Mouse (Mus musculus) myocyte (in vitro differentiated cells): ENCODE results near the gene Phb. TPM values are rescaled to one million over a fixed set of nuclear protein-coding genes. Genes with fewer than 3 reads are reported as not detected.
"Not testable (repeated sequence)": the region's sequence is repeated elsewhere in the genome, so short reads cannot be mapped to it uniquely, and the experiment has no call there.

Experiments
- H3K27me3 ChIP-seq: one replicate; pipeline ENCODE4 v1.6.1; 2011; ENCODE audit not compliant: control insufficient read depth, insufficient read depth, insufficient read length
- H3K36me3 ChIP-seq: one replicate; pipeline ENCODE4 v1.6.1; 2011; ENCODE audit not compliant: control insufficient read depth, insufficient read depth
- H3K4me2 ChIP-seq: one replicate; pipeline ENCODE4 v1.6.1; 2011; ENCODE audit warnings: low read depth, control low read depth
- H3K4me3 ChIP-seq: one replicate; pipeline ENCODE4 v1.5.1; 2011; ENCODE audit warnings: mild to moderate bottlenecking, control low read depth, moderate library complexity
- H3K79me2 ChIP-seq: one replicate; pipeline ENCODE4 v1.6.1; 2011; ENCODE audit not compliant: control insufficient read depth, insufficient read depth
- H3ac ChIP-seq: one replicate; pipeline ENCODE4 v1.6.1; 2011; ENCODE audit not compliant: control insufficient read depth, insufficient read length
- CEBPB ChIP-seq: IDR thresholded peaks from 2 replicates; pipeline ENCODE4 v1.6.1; 2011; ENCODE audit warnings: mild to moderate bottlenecking, moderate library complexity; ENCODE audit not compliant: poor library complexity, insufficient read depth, severe bottlenecking
- E2F4 ChIP-seq: IDR thresholded peaks from one replicate; pipeline ENCODE4 v1.6.1; 2011; ENCODE audit warnings: mild to moderate bottlenecking, control low read depth, moderate library complexity; ENCODE audit not compliant: insufficient read depth
- MAX ChIP-seq: IDR thresholded peaks from one replicate; pipeline ENCODE4 v1.6.1; 2011; ENCODE audit warnings: low read depth, mild to moderate bottlenecking, control low read depth
- MYOD1 ChIP-seq, 3 experiments: IDR thresholded peaks; one replicate each; pipeline ENCODE4 v1.6.1; 2011; ENCODE audit warnings: control low read depth in 2 of 3, low read depth in 2 of 3, mild to moderate bottlenecking in 2 of 3, moderate library complexity in 1 of 3; ENCODE audit not compliant: insufficient read length in 2 of 3, control insufficient read depth in 1 of 3
- MYOG ChIP-seq, 3 experiments: IDR thresholded peaks; one replicate each; pipeline ENCODE4 v1.6.1; 2011; ENCODE audit warnings: control low read depth in 2 of 3, low read depth in 2 of 3, mild to moderate bottlenecking in 2 of 3; ENCODE audit not compliant: insufficient read length in 2 of 3, control insufficient read depth in 1 of 3, insufficient read depth in 1 of 3
- POLR2A ChIP-seq: IDR thresholded peaks from one replicate; pipeline ENCODE4 v1.6.1; 2011; ENCODE audit warnings: low read depth, mild to moderate bottlenecking, control low read depth, moderate library complexity; ENCODE audit not compliant: insufficient read length
- POLR2AphosphoS2 ChIP-seq: IDR thresholded peaks from one replicate; pipeline ENCODE4 v1.6.1; 2011; ENCODE audit warnings: low read depth, control low read depth; ENCODE audit not compliant: insufficient read length
- REST ChIP-seq: IDR thresholded peaks from one replicate; pipeline ENCODE4 v1.6.1; 2011; ENCODE audit warnings: mild to moderate bottlenecking, control low read depth, moderate library complexity; ENCODE audit not compliant: insufficient read depth, insufficient read length
- SRF ChIP-seq: IDR thresholded peaks from one replicate; pipeline ENCODE4 v1.6.1; 2011; ENCODE audit warnings: low read depth; ENCODE audit not compliant: control insufficient read depth, insufficient read length
- TCF12 ChIP-seq: IDR thresholded peaks from one replicate; pipeline ENCODE4 v1.6.1; 2011; ENCODE audit warnings: mild to moderate bottlenecking, control low read depth; ENCODE audit not compliant: poor library complexity, insufficient read depth, severe bottlenecking
- TCF3 ChIP-seq: IDR thresholded peaks from one replicate; pipeline ENCODE4 v1.6.1; 2011; ENCODE audit warnings: low read depth, control low read depth; ENCODE audit not compliant: insufficient read length
- USF1 ChIP-seq: IDR thresholded peaks from one replicate; pipeline ENCODE4 v1.6.1; 2011; ENCODE audit warnings: low read depth, mild to moderate bottlenecking, control low read depth, moderate library complexity
- polyA plus RNA-seq: library from polyadenylated mRNA; unstranded; fragments of >200 nt; fragmentation: generic; extraction: Trizol; gene quantifications from one replicate; pipeline ENCODE4 v1.2.1, GENCODE M21; 2012; ENCODE audit warnings: missing spikeins

Phb gene
- polyA plus RNA-seq, 1 experiment: 343 TPM

GRCm38 (mm10) chr11:95648827-95649226, 17.9 kb upstream of the Phb start:
- Histone ChIP-seq H3ac (no peak overlapping the region), H3K79me2 (no peaks in the 10 kb centered on the region), H3K4me2 (no peak overlapping the region), H3K4me3 (no peak overlapping the region), H3K27me3 (peaks cover 20% of the 10 kb centered on the region), H3K36me3 (no peaks in the 10 kb centered on the region)
- TF ChIP-seq TCF12: no peak

- H3K79me2 ChIP-seq: no peaks in the 10 kb centered on the region
- no peak overlapping the region for H3ac ChIP-seq
- TF ChIP-seq MYOD1 (IDR thresholded peaks at IDR 0.05; ENCODE audit: control insufficient read depth in 1 of 3, insufficient read length in 2 of 3, low read depth in 2 of 3): no peak
- TF ChIP-seq SRF: no peak
- no peak for TF ChIP-seq CEBPB
- no peak for TF ChIP-seq REST
- no peak for TF ChIP-seq TCF3
- no peak for TF ChIP-seq MYOG (IDR thresholded peaks at IDR 0.05; ENCODE audit: control insufficient read depth in 1 of 3, insufficient read depth in 1 of 3, insufficient read length in 2 of 3, low read depth in 2 of 3)
- TF ChIP-seq MAX: no peak
- peaks cover 20% of the 10 kb centered on the region for H3K27me3 ChIP-seq
- no peak overlapping the region for H3K4me3 ChIP-seq
- no peak overlapping the region for H3K4me2 ChIP-seq
- no peaks in the 10 kb centered on the region for H3K36me3 ChIP-seq
These were observed 17.2 kb upstream of the Phb start for GRCm38 (mm10) chr11:95649560-95649959.

GRCm38 (mm10) chr11:95650001-95650400, 16.8 kb upstream of the Phb start:
- Histone ChIP-seq H3K36me3 (no peaks in the 10 kb centered on the region), H3K4me2 (no peak overlapping the region), H3ac (no peak overlapping the region), H3K4me3 (no peak overlapping the region), H3K27me3 (peaks cover 19% of the 10 kb centered on the region), H3K79me2 (no peaks in the 10 kb centered on the region)
- TF ChIP-seq TCF12 (no peak), TCF3 (no peak), REST (no peak), POLR2A (no peak), CEBPB (no peak), E2F4 (no peak), MAX (no peak)

GRCm38 (mm10) chr11:95650981-95651380, 15.8 kb upstream of the Phb start:
- no peaks in the 10 kb centered on the region for H3K36me3 ChIP-seq
- H3K4me2 ChIP-seq: no peak overlapping the region
- H3K27me3 ChIP-seq: peaks cover 10% of the 10 kb centered on the region
- no peak overlapping the region for H3ac ChIP-seq
- H3K4me3 ChIP-seq: no peak overlapping the region
- no peaks in the 10 kb centered on the region for H3K79me2 ChIP-seq
- TF ChIP-seq TCF12 (no peak), SRF (no peak), TCF3 (no peak), MYOD1 (IDR thresholded peaks at IDR 0.05; ENCODE audit: control insufficient read depth in 1 of 3, insufficient read length in 2 of 3, low read depth in 2 of 3) (no peak), E2F4 (no peak), CEBPB (no peak), REST (no peak), MYOG (IDR thresholded peaks at IDR 0.05; ENCODE audit: control insufficient read depth in 1 of 3, insufficient read depth in 1 of 3, insufficient read length in 2 of 3, low read depth in 2 of 3) (no peak), POLR2A (no peak), USF1 (no peak), MAX (no peak), POLR2AphosphoS2 (no peak)

GRCm38 (mm10) chr11:95657449-95657848, 9.3 kb upstream of the Phb start:
- H3K79me2 ChIP-seq: no peaks in the 10 kb centered on the region
- no peaks in the 10 kb centered on the region for H3K36me3 ChIP-seq
- H3K27me3 ChIP-seq: peaks cover 36% of the 10 kb centered on the region
- TF ChIP-seq MYOD1 (IDR thresholded peaks at IDR 0.05; ENCODE audit: control insufficient read depth in 1 of 3, insufficient read length in 2 of 3, low read depth in 2 of 3) (no peak), E2F4 (no peak), MYOG (IDR thresholded peaks at IDR 0.05; ENCODE audit: control insufficient read depth in 1 of 3, insufficient read depth in 1 of 3, insufficient read length in 2 of 3, low read depth in 2 of 3) (no peak), POLR2A (no peak)
- H3K4me3 ChIP-seq: no peak overlapping the region
- no peak overlapping the region for H3K4me2 ChIP-seq
- H3ac ChIP-seq: no peak overlapping the region

- Histone ChIP-seq H3ac (peak overlapping the region; percentile 48), H3K79me2 (peaks cover 24% of the 10 kb centered on the region), H3K36me3 (no peaks in the 10 kb centered on the region), H3K4me3 (peak overlapping the region; percentile 65), H3K27me3 (peaks cover 11% of the 10 kb centered on the region), H3K4me2 (peak overlapping the region; percentile 77)
- TF ChIP-seq POLR2AphosphoS2: no peak
- no peak for TF ChIP-seq TCF3
- TF ChIP-seq MYOG (IDR thresholded peaks at IDR 0.05; ENCODE audit: control insufficient read depth in 1 of 3, insufficient read depth in 1 of 3, insufficient read length in 2 of 3, low read depth in 2 of 3): no peak
- no peak for TF ChIP-seq REST
- TF ChIP-seq POLR2A: no peak
- no peak for TF ChIP-seq MAX
- TF ChIP-seq E2F4: no peak
- TF ChIP-seq TCF12: no peak
- no peak for TF ChIP-seq USF1
- no peak for TF ChIP-seq CEBPB
- no peak for TF ChIP-seq SRF
- no peak for TF ChIP-seq MYOD1 (IDR thresholded peaks at IDR 0.05; ENCODE audit: control insufficient read depth in 1 of 3, insufficient read length in 2 of 3, low read depth in 2 of 3)
These were observed 420 bp downstream of the Phb start for GRCm38 (mm10) chr11:95667177-95667576.

- H3K4me3 ChIP-seq: peak overlapping the region; percentile 65
- not testable (repeated sequence) for H3K27me3 ChIP-seq, H3ac ChIP-seq, H3K36me3 ChIP-seq
- peaks cover 24% of the 10 kb centered on the region for H3K79me2 ChIP-seq
- peak overlapping the region; percentile 77 for H3K4me2 ChIP-seq
These were observed 1.3 kb downstream of the Phb start for GRCm38 (mm10) chr11:95668086-95668485.
